Mouse (Mus musculus) CD4-positive, CD25-positive, alpha-beta regulatory T cell, adult 4 months (primary cell): ENCODE data around the gene Ctnnd2. TPM values are rescaled to one million over a fixed set of nuclear protein-coding genes. Genes with fewer than 3 reads are reported as not detected.

Experiments
- ATAC-seq: one replicate; pipeline ENCODE4 v1.8.0; 2017
- polyA plus RNA-seq, 2 experiments: library from polyadenylated mRNA; unstranded; fragments of 100-300 nt; shearing (Covaris generic); gene quantifications; one replicate each; pipeline ENCODE4 v1.2.1; 2017

The Ctnnd2 gene
- polyA plus RNA-seq, 2 experiments from 2014 or later = 0.54 TPM; not detected in 1

DNA sequence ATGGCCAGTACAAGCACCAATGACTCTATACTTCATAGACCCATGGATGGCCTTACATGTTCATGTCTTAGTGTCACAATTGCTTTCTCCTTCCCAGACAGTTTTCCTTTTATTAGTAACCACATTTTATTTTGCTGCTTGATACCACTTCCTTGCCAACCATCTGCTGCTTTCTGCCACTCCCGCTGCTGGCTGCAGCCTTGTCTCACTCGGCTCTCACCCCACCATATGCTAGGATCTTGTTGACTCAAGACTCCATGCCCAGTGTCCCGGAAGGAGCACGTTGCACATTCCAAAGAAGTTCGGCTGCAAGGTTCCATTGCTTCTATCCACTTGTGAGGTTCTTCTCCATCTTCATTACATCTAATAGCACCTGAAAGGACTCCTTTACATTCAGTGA is 722.7 kb downstream of the Ctnnd2 start:
- ATAC-seq = no peak

DNA sequence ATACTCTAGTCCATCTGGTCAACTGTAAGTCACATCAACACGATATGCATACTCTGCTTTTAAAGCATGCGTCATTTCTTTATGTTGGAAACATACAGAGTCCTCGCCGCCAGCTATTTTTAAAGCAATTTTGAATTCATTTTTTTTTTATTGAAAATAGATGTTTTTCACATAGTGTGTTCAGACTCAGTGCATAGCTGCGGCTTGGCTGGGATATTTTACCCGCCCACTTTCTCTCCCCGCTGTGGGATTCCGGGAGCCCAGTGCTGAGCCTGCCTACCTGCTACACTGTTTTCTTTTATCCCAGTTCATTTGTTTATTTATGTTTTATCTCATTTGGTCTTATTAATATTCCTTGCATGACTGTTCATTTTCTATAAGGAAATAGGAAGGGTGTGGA is 724.9 kb downstream of the Ctnnd2 start:
- ATAC-seq = no peak

DNA sequence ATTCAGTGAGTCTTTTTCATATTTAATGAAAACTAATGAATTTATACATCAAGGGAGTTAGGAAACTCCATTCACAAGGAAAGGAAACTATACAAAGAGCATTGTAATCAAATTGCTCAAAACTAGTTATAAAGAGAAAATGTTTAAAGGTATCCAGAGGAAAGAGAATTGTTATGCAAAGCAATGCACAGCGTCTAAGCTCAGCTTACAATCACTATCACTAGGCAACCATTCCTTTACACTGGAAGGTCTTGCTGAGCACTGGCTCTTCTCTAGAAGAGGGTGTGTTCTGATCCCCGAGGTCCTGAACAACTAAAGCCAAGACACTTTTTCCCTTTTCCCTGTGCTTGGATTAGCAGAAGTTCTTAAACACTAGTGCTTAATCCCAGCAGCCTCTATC is 735.6 kb downstream of the Ctnnd2 start:
- no peak for ATAC-seq

DNA sequence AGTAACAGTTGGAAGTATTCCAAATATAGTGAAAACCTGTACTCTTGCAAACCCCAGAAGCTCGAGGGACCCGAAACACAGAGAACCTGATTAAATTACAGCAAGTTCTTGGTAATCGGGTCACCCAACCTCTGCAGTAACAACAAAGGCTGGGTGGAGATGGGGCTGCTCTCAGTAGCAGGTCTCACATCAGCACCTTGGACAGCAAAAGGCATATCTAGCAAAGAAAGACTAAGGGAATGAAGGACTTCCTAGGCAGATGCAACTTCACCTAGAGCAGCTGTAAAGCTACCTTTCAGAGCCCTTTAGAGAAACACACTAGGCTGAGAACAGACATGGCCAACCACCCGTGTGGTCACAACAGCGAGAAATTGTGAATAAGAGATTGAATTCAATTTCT is 741.0 kb downstream of the Ctnnd2 start:
- ATAC-seq = no peak

DNA sequence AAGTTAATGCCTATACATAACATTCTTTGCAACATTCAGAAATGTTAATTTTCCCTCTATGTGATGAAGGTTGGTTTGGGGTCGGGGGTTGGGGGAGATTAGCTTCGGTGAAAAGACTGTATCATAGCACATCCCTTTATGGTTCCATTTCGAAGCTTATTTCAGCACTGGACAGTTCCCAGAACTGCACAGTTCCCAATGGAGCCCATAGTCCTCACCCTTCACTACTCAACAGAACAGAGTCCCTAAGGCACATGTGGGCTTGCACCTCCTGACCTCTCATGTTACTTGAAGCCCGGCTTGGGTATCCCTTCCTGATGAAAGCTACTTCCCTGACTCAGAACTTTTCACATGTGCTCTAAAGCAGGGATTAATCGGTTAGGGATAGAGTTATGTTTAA is 753.4 kb downstream of the Ctnnd2 start:
- ATAC-seq = no peak

DNA sequence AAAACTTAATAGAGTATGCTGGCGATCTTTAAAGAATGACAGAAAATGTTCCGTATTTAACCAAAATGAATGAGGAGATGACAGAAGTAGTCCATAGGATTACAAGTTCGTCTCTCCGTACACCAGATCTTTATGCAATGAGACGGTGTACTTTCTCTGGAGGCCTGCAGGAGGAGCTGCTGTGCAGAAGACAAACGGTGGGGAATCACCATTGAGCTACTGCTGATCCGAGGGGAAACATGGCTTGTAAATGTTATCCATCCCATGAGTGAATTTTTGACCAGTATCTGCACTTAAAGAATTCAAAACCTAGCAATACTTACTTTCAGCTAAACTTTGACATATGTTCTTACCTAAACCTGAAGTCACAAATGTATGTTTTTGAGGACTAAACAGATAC is 755.2 kb downstream of the Ctnnd2 start:
- ATAC-seq = no peak

DNA sequence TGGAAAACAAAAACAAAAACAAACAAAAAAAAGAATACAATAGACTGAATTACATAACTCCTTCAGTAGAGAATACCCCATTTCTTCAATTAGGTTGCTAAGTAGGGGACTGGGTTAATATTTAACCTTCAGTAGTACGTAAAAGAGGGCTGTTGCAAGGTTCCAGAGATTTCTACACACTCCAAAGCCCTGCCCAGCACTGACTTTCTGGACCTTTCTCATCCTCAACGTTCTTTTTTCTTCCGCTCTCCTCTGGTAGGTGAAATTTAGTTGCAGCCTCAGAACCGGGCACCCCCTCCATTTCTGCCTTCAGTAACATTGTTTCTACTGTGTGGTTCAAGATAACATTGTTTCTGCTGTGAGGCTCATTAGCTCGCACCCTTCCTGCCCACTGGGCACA is 759.5 kb downstream of the Ctnnd2 start:
- ATAC-seq = no peak

DNA sequence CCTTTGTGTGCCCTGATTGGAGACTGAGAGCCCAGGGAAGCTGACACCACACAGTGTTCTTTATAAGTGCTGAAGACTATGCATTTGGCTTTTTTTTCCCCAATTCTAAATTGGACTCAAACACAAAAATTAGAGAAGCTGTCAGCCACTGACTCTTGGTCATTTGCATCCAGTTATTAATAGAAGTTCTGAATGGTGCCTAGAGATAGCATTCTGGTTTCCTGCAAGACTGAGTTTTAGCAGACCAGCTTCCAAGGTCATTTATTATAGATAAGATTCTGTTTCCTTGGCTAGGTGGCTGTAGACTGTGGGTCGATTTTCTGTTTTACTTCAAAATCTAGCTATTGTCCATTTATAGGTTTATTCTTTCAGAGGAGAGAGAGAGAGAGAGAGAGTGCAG is 773.5 kb downstream of the Ctnnd2 start:
- no peak for ATAC-seq

DNA sequence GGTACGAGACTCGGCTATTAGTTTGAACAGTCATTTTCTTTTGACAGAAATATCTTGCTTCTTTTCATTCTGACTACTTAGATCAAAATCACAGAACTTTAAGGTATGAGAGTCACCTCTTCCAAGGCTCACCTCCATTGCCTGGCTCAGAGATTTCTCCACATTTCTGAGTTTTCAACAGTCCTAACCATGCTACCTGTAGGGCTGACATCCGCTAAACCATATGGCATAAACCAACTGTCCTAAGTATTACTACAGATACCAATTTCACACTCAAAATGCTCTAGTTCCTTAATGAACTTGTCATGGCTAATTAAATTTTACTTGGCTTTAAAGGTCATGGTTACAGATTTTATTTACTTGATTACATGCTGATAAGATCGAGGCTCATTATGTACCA is 786.1 kb downstream of the Ctnnd2 start:
- ATAC-seq = no peak

DNA sequence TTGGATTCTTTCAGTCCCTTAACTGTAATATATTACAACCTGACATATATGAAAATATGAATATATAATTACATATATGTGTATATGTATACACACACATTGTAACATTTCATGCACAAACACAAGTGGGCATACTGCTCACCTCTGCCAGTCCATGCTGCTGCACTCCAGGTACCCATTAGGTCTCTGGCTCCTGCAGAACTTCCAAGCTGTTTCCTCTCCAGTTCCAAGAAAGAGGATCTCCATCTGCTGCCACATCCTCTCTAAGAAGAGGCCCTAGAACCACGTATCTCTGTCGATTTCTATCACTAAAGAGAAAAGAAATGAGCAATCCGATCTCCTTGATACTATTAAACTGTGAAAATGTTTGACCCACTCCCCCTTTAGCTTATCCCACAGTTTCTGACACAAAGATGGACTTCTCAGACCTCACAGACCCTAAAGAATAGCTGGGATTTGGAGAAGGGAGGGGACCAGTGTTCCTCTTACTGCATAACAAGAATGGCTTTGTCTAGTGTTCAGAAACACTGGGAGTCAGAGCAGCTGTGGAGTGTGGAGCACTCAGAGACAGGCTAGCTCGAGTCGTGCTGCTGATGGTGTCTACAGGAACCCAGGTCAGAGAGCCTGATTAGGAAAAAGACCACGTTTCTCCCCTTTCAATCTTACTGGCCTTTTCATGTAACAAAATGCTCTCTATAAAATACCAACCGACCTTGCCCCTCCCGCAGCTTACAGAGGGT is 790.2 kb downstream of the Ctnnd2 start:
- no peak for ATAC-seq

DNA sequence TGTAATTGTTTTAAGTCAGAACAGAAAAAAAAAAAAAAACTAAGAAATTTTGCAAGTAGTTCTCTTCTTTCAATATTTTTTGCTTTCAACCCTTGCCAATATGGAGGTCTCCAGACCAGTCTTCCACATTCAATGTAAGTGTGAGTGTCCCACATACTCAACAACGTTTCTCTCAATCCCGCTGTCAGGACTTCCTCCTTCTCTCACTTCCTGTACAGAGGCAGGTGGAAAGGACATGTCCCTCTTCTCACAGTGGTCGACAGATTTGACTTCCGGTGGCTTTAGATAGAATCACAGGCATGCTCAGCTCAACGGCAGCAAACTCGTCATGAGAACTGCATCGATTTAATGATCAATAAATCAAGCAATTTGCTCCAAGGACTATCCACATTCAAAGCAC is 791.7 kb downstream of the Ctnnd2 start:
- ATAC-seq = no peak

DNA sequence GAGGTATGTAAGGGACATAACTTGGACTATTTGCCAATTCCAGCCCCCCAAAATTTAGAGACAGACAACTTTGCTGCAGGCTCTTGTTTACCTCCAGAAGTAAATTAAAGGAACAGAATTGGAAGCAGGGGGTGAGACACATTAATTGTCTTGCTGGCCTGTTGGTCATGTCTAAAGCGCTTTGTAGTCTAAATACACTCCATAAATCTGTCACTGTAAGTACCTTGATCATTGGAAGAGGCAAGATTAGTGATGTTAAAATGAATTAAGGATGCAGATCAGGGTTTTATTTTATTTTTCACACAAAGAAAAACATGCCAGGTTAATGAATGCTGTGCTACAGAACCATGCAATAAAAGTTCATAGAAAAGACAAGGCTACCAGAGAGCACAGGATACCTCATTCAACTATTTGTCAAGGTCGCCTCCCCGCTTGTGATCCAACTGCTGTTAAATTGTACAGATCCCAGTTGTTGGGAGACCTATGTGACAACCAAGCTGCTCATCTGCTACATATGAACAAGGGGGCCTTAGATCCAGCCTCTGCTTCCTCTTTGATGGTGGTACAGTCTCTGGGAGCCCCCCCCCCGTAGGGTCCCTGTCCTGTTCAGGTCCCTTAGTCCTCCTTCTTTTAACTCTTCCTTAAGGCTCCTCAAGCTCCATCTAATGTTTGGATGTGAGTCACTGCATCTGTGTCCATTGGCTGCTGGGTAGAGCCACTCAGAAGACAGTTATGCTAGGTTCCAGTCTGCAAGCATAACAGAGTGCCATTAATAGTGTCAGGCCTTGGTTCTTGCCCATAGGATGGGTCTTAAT is 792.7 kb downstream of the Ctnnd2 start:
- ATAC-seq = no peak

DNA sequence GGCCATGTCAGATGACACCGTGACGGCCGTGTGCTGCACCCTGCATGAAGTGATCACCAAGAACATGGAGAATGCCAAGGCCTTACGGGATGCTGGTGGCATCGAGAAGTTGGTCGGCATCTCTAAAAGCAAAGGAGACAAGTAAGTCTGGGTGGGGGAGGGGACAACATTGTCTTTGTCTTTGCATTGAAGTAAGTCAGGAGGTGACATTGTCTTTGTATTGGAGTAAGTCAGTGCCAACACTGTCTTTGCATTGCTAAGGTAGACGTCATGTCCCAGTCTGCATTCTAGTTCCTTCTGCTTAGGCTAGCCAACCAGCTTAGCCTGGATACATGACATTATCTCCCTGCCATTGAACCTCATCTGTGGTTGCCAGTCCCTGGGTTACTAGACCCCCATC is 794.4 kb downstream of the Ctnnd2 start:
- no peak for ATAC-seq

DNA sequence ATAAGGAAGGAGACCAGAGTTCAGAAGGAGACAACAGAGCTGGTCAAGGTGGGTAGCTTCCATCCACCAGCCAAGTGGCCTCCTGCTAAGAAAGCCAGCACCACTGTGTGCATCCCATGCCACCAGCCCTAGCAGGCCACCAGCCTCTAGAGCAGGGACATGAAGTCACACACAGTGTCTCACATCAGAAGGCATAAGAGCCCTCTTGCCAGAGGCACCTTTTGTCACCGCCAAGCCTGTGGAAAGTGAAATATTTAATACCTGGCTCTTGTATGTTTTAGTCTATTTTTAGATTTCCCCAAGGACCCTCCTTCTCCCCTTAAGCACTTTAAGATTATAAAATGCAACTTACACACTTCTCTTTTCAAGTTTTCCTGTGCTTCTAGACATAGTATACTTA is 802.0 kb downstream of the Ctnnd2 start:
- ATAC-seq = no peak

DNA sequence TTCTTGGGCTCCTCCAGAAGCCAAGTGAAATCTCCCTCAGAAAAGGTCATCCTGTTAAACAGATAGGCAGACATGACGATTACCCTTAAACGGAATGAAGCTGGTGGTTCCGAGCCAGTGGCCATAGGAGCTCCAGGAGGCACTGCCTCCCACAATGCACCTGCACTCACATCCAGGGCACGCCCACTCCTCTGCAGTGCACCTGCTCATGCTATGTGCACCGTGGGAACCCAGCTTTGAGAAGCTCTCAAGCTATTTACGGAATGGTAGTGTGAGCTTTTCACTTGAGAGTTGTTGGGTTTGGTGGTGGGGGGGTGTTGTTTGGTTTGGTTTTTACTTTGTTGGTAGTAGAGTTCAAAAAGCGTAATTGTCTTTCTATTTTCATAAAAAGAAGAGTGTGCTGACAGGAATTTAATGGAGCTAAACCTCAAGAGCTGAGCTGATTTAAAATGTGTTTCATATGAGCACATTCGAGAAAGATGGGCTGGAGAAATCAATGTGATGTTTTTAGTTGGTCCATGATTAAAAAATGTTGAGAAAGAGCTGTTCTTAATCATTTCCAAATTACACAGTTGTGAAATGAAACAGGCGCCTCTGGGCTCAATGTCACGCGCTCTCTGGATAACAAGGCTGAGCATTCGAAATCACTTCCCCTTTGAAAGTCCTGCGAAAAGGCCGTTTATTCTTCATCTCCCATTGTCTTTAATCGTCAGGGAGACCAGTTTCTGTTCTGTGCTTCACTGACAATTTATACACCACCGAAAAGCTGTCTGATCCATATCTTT is 802.8 kb downstream of the Ctnnd2 start:
- ATAC-seq = no peak

DNA sequence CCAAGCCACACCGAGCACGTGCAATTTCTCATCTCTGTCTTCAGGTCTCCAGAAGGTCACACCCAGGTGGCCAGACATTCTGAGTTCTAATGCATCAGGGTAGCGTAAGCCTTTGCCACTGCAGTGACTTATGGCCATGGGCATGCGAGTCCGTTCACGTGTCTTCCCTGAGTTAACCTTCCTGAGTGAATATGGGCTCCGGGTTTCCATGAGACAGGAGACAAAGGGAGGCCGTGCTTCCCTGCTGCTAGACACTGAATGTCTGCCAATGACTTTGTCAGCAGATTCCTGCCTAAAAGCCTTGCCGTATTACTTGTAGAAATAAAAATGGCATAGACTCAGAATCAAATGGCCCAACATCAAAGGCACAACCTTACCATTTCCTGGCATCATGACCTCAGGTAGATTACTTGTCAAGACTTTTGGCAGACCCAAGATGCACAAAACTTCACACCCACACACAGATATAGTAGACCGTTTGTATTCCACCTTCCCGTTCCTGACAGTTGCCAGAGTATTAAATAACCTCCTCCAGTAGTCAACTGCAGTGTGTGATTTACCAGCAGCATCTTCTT is 804.9 kb downstream of the Ctnnd2 start:
- no peak for ATAC-seq

DNA sequence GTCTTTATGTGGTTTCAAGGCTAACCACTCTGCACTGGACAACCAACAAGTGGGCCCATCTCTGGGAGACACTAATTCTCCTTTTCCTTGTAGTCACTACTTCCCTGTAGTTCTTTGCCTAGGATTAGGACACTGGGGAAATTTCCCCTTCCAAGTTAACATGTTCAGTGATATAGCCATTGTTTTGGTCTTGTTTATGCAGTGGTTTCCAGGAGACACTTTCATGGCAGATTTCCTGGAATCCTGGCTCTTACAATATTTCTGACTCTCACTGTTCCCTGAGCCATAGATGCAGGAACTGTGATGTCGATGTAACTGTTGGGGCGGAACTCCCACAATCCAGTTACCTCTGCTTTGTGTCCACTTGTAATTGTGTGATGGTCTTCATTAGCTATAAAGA is 814.5 kb downstream of the Ctnnd2 start:
- no peak for ATAC-seq

DNA sequence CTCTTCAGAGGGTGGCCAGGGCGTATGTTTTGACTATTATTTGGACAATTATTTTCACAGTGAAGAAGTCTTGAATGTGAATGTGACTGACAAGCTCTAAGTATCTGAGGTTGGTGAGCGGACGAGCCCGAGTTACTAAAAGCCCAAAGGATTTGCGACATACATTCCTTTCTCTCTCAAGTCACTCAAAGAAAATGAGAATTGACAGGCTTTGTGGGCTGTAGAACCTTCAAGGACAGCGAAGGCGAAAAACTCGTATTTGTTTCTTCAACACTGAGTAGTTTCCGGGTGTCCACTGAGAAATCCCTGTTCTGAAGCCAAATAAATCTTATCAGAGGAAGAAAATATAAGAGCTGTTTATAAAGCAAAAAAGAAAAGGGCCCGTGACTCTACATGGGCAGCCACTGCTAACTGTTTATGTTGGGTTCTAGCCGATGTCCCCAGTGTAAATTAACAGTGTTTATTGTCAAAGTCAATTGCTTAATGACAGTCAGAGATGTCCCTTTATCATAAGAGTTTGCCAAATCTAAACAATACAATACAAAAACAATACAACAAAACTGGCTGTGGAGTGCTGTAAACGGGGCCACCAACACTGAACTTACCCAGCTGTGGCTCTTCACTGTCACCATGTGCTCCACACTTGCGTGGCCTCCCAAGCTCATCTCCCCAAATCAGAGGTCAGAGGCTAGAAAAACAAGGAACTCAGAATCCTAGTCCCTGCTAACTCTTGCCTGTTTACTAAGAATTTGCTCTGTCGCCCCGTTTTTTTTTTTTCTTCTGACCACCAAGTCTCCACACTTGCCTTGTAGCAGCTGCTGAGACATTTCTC is 818.2 kb downstream of the Ctnnd2 start:
- no peak for ATAC-seq

DNA sequence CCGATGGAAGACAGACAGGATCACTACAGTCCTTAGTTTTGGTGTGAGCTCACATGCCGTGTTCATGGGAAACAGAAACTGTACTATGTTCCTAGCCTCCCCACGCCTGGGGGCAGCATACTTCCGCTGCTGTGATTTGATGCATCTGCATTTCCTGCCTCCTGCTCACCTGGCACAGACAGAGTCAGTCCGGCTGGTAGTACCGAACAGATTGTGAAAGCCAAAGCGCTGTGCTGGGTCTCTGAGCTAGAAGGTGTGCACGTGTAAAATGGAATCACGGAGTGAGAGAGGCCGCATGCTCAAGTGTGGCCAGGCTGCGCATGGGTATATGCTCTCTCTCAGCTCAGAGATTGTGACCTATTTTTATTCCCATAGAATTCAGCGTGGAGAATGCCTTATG is 820.0 kb downstream of the Ctnnd2 start:
- no peak for ATAC-seq

DNA sequence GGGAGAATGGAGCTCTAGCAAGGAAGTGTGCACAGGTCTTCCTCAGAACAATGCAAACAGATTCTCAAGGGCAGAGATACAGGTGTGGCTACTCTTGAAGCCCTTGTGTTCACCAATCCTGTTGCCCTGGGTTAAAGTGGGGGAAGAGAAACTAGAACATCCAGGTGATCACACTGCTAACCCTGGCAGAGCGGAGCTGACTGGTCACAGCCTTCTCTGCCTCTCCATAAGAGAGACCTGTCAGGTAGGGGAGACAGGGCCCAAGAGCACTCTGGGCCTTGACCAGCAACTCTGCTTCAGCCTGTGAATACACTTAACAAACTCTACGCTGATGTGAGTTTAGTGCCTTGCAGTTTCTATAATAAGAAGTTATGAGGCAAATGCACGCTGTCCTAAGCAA is 820.5 kb downstream of the Ctnnd2 start:
- no peak for ATAC-seq

DNA sequence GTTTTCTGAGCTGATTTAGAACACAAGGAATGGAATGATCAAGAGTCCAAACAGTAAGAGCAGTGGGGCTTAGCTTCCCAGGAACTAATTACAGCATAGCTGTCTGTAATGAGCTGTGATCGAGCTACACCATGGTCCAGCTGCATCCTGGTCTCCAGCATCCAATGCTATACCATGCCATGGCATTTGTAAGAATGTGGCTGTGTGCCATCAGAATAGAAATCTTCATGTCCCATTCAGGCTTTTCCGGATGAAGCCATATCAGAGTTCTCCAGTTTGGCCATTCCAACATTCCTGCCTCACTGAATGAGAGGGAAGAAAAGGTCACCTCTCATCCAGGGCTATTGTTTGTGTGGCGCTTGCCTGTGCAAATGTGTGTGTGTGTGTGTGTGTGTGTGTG is 823.0 kb downstream of the Ctnnd2 start:
- no peak for ATAC-seq

DNA sequence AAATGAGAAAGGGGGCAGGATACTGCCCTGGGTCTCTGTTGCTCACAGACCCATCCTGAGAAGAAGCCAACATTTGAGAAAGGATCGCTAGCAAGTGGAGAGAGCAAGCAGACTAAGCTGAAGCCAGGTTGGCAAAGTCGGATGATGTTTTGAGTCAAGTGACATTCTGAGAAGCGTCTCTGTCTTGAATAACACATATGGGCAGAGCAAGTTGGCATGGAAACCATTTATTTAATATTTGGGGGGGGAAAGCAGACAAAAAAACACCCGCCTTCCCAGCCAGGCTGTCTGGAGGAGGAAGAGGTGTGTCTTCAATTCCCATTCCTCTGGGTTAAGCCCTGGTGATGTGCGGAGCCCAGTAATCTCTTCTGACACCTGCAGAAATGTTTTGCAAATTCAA is 832.1 kb downstream of the Ctnnd2 start:
- no peak for ATAC-seq
